Mouse (Mus musculus) hindbrain, embryonic 15.5 days (tissue): ENCODE measurements around the gene Dip2b. TPM values are rescaled to one million over a fixed set of nuclear protein-coding genes. Genes with fewer than 3 reads are reported as not detected.

Experiments used
- ATAC-seq: fragments of 200-750 bp; cut with Nextera tagmentation; 2 replicates; pipeline ENCODE4 v1.8.0; 2017; ENCODE audit warnings: low read depth, moderate number of reproducible peaks, moderate TSS enrichment; ENCODE audit not compliant: low FRiP score
- H3K27ac ChIP-seq: fragments of 300-500 bp; sonication (generic); replicated peaks from 2 replicates; pipeline ENCODE4 v1.5.1; 2015; ENCODE audit warnings: mild to moderate bottlenecking, inconsistent platforms
- H3K27me3 ChIP-seq: fragments of 300-500 bp; sonication (generic); 2 replicates; pipeline ENCODE4 v1.6.1; 2015; ENCODE audit warnings: control low read depth, inconsistent platforms
- H3K36me3 ChIP-seq: fragments of 300-500 bp; sonication (generic); 2 replicates; pipeline ENCODE4 v1.6.1; 2015; ENCODE audit warnings: control low read depth, inconsistent platforms
- H3K4me1 ChIP-seq: fragments of 300-500 bp; sonication (generic); replicated peaks from 2 replicates; pipeline ENCODE4 v1.6.1; 2015; ENCODE audit warnings: control low read depth, inconsistent platforms
- H3K4me2 ChIP-seq: fragments of 300-500 bp; sonication (generic); 2 replicates; pipeline ENCODE4 v1.6.1; 2015; ENCODE audit warnings: moderate library complexity, mild to moderate bottlenecking, inconsistent platforms
- H3K4me3 ChIP-seq: fragments of 300-500 bp; sonication (generic); 2 replicates; pipeline ENCODE4 v1.5.1; 2015; ENCODE audit warnings: mild to moderate bottlenecking, inconsistent platforms
- H3K9ac ChIP-seq: fragments of 300-500 bp; sonication (generic); 2 replicates; pipeline ENCODE4 v1.6.1; 2015; ENCODE audit warnings: inconsistent platforms
- H3K9me3 ChIP-seq: fragments of 300-500 bp; sonication (generic); 2 replicates; pipeline ENCODE4 v1.6.1; 2016; ENCODE audit warnings: control low read depth, inconsistent platforms
- WGBS: fragments of 180-500 bp; shearing (Covaris S2); methylation state at CpG from one replicate; pipeline ENCODE4 v1.1.7; 2015; 5-methylcytosine and 5-hydroxymethylcytosine counted together
- polyA plus RNA-seq: library from polyadenylated mRNA; unstranded; fragments of >200 nt; fragmentation: Nextera tagmentation; extraction: Ambion mirVana; gene quantifications from 2 replicates; pipeline ENCODE4 v1.2.1, GENCODE M21; 2015

Dip2b gene
- polyA plus RNA-seq, 1 experiment from 2014 or later = 17.5 TPM

DNA sequence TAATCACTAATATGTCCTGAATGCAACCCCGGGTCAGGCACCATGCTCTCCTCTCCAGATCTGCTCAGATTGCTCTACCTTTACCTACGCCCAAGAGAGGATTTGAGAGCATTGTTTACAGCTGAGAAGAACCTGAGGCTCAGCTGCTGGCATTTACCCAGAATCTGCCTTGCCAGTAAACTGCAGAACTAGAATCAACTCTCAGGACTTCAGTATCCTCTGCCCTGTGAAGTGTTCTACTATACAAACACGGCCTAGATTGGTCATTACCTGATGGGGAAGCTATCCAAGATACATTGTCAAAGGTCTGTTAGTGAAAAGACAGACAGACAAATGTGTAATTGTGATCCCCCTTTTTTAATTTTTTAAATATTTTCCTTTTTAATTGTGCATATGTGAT lies 138.7 kb downstream of the Dip2b start:
- 98% methylated on average over 3 of the region's 3 CpGs for WGBS
- H3K4me3 ChIP-seq = no peak overlapping the region
- no peak for ATAC-seq

DNA sequence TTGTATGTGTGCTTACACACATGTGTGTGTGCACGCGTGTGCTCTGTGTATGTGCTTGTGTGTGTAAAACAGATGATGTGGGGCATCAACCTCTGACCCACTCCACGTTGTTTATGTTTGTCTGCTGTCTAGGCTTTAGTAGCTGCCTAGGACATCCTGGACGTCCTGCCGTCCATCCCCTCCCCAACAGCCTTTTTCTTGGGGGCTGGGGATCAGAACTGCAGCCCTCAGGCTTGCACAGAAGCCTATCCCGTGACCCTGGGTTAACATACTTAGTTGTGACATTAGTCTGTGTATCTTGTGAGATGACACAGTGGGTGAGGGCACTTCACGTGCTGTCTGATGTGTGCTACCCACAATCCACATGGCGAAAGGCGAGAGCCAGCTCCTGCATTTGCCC lies 139.1 kb downstream of the Dip2b start:
- peaks cover 74% of the 10 kb centered on the region for H3K36me3 ChIP-seq
- H3K4me2 ChIP-seq = no peak overlapping the region
- WGBS = 89% methylated on average over 9 of the region's 9 CpGs
- H3K4me3 ChIP-seq = no peak overlapping the region
- H3K9me3 ChIP-seq = no peaks in the 10 kb centered on the region
- no peaks in the 10 kb centered on the region for H3K4me1 ChIP-seq
- no peak for ATAC-seq
- H3K9ac ChIP-seq = no peak overlapping the region
- H3K27me3 ChIP-seq = no peaks in the 10 kb centered on the region
- no peak overlapping the region for H3K27ac ChIP-seq

More for the DNA sequence above, 138.7 kb downstream of the Dip2b start:
- Histone ChIP-seq H3K36me3 (peaks cover 74% of the 10 kb centered on the region), H3K4me2 (no peak overlapping the region), H3K9ac (no peak overlapping the region), H3K9me3 (no peaks in the 10 kb centered on the region), H3K27me3 (no peaks in the 10 kb centered on the region), H3K4me1 (no peaks in the 10 kb centered on the region), H3K27ac (no peak overlapping the region)

DNA sequence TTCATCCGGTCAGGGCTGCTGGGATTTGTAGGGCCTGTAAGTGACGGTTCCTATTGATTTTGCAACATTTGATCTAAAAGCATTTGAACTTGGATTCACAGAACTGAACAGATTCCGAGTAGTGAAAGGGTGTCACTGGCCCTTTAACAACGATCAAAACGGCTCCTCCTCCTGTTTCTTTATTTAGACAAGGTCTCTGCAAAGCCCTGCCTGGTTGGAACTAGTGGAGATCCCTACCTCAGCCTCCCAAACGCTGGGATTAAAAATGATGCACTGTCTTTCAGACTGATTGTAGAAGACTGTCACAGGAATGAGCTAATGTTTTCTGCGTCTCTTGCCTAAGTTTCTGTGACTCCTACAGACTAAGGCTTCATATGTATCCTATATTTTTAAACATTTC lies 140.0 kb downstream of the Dip2b start:
- Histone ChIP-seq H3K9me3 (no peaks in the 10 kb centered on the region), H3K4me2 (no peak overlapping the region), H3K4me1 (no peaks in the 10 kb centered on the region), H3K9ac (no peak overlapping the region), H3K36me3 (peaks cover 76% of the 10 kb centered on the region), H3K27me3 (no peaks in the 10 kb centered on the region), H3K27ac (no peak overlapping the region), H3K4me3 (no peak overlapping the region)
- no peak for ATAC-seq
- 80% methylated on average over 7 of the region's 7 CpGs for WGBS

DNA sequence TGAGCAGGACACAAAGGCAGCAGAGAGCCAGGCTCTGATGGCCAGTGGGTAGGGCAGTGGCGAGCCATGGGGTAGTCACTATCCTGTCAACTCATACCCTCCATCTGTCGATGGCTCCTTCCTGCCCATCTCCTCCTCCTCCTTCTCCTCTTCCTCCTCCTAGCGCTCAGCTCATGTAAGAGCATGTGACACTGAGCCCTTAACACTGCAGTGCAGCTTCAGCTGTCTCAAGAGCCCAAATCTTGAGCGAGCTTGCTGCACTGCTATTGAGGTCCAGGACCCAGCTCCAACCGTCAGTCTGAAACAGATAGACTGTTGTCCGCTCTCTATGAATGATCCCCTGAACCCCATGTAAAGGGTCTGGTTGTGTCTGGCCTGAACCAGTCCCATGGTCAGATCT lies 141.2 kb downstream of the Dip2b start:
- Histone ChIP-seq H3K4me2 (no peak overlapping the region), H3K4me3 (no peak overlapping the region), H3K27me3 (no peaks in the 10 kb centered on the region), H3K27ac (no peak overlapping the region), H3K4me1 (no peaks in the 10 kb centered on the region), H3K36me3 (peaks cover 75% of the 10 kb centered on the region), H3K9me3 (no peaks in the 10 kb centered on the region), H3K9ac (no peak overlapping the region)
- no peak for ATAC-seq
- 92% methylated on average over 6 of the region's 6 CpGs for WGBS

DNA sequence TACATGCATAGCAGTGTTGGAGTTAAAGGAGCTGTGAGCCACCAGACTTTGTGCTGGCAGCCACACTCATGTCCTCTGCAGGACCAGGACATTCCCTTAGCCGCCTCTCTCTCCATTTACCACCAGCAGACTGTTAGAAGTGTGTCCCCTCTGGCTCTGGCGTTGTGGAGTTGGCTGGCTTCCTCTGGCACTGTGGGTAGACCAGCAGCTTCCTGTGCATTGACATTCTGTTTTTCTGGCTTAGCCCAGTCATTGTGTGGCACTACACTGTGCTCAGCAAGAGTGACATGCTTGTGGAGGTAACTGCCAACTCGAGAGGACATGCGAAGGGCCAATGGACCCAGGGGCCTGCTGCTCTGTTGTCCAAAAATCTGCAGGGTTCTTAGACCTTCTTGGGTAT lies 141.8 kb downstream of the Dip2b start:
- WGBS = 73% methylated on average over 4 of the region's 4 CpGs
- H3K36me3 ChIP-seq = peaks cover 72% of the 10 kb centered on the region
- no peaks in the 10 kb centered on the region for H3K4me1 ChIP-seq
- ATAC-seq = peak; percentile 82
- no peak overlapping the region for H3K9ac ChIP-seq
- no peak overlapping the region for H3K4me3 ChIP-seq
- H3K27me3 ChIP-seq = no peaks in the 10 kb centered on the region
- H3K9me3 ChIP-seq = no peaks in the 10 kb centered on the region
- no peak overlapping the region for H3K27ac ChIP-seq
- no peak overlapping the region for H3K4me2 ChIP-seq

DNA sequence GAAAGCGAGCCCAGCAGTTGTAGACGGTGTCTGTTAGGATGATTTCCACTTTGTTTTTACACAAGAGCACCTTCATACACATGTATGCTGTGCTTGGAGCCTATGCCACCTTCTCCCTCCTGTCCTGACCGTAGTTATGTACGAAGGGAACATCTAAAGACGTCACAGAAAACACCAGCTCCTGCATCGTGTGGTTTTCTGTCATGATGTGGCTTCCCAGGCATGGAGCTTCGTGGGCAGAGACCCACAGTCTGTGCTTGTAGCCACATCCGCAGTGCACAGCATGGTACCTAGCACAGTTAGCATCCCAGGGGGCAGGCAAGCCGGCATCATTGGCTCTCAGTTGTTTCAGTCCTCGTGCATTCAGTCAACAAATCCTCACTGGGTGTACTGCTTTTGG lies 143.4 kb downstream of the Dip2b start:
- Histone ChIP-seq H3K27ac (no peak overlapping the region), H3K4me1 (no peaks in the 10 kb centered on the region), H3K36me3 (peaks cover 76% of the 10 kb centered on the region), H3K4me3 (no peak overlapping the region), H3K9ac (no peak overlapping the region), H3K9me3 (no peaks in the 10 kb centered on the region), H3K4me2 (no peak overlapping the region), H3K27me3 (no peaks in the 10 kb centered on the region)
- no peak for ATAC-seq
- 83% methylated on average over 10 of the region's 10 CpGs for WGBS

DNA sequence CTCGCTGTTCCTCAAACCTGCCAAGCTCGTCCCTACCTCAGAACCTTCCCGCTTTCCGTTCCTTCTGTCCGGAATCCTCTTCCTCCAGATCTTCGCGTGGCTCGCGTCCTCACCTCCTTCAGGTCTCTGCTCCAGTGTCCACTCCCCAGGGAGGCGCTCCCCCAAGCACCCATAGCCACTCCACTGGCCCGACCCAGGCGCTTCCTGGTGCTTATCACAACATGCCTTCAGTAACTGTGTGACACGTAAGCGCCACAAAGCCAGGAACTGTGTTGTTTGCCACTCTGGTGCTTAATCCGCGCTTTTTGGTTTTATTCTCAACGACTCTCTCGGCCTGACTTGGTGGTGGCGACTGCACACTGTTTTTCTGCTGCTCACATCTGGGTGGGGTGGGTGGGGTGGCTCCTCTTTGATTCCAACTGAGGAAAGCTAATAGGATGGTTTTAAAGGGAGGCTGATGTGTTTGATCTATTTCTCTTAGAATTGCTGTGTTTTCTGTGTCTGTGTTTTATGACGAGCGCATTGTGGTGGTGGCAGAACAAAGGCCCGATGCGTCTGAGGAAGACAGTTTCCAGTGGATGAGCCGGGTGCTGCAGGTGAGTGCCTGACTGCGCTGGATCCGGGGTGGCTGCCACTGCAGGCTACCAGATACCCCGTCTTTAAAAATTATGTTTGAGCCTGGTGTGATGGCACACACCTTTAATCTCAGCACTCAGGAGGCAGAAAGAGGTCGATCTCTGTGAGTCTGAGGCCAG lies 144.2 kb downstream of the Dip2b start:
- Histone ChIP-seq H3K9ac (no peak overlapping the region), H3K4me3 (no peak overlapping the region), H3K4me1 (no peaks in the 10 kb centered on the region), H3K9me3 (no peaks in the 10 kb centered on the region), H3K27me3 (no peaks in the 10 kb centered on the region), H3K27ac (no peak overlapping the region), H3K36me3 (peaks cover 81% of the 10 kb centered on the region), H3K4me2 (no peak overlapping the region)
- WGBS = 91% methylated on average over 28 of the region's 28 CpGs
- ATAC-seq = no peak

DNA sequence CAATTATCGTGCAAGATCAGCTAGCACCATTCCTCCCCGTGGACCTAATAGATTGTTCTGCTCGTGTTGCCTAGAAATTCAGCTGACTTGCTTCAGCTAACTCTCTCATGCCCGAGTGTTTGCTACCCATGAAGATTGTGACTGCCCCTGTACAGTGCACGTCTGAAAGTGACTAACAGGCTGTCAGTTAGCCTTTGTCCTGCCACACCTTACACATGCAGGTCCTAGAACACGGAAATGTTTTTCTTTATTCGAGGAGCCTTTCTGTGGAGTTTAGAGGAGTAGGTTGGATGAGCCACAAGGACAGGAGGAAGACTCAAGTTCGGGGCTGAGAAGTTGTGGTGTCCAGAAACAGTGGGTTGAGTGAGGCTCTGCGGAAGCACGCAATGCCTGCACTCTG lies 145.0 kb downstream of the Dip2b start:
- H3K9me3 ChIP-seq = no peaks in the 10 kb centered on the region
- no peak overlapping the region for H3K27ac ChIP-seq
- peaks cover 80% of the 10 kb centered on the region for H3K36me3 ChIP-seq
- H3K4me1 ChIP-seq = no peaks in the 10 kb centered on the region
- no peaks in the 10 kb centered on the region for H3K27me3 ChIP-seq
- no peak overlapping the region for H3K9ac ChIP-seq
- 86% methylated on average over 10 of the region's 10 CpGs for WGBS
- no peak overlapping the region for H3K4me3 ChIP-seq
- no peak for ATAC-seq
- H3K4me2 ChIP-seq = no peak overlapping the region

DNA sequence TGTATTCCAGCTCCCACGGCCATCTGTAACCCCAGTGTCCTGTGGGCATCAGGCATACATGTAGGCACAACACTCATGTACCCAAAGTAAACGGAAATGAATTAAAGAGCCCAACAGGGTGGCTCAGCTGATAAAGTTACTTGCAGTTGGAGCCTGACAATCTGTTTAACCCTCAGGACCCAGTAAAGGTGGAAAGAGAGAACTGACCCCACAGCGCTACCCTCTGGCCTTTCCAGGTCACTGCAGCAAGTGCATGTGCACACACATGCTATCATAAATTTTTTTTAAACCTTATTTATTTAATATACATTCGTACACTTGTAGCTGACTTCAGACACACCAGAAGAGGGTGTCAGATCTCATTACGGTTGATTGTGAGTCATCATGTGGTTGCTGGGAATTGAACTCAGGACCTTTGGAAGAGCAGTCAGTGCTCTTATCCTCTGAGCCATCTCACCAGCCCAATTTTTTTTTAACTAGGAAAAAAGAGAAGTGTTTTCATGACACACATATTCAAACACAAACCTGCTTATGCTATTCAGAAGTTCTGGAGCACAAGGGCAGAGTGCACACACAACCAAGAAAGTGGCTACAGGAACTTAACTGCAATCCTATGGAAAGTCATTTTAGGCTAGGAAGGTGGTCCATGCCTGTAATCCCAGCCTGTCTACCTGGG lies 146.5 kb downstream of the Dip2b start:
- Histone ChIP-seq H3K36me3 (peaks cover 79% of the 10 kb centered on the region), H3K27me3 (no peaks in the 10 kb centered on the region), H3K4me3 (no peak overlapping the region), H3K27ac (no peak overlapping the region), H3K9me3 (no peaks in the 10 kb centered on the region), H3K4me2 (no peak overlapping the region), H3K4me1 (no peaks in the 10 kb centered on the region), H3K9ac (no peak overlapping the region)
- ATAC-seq = no peak
- 90% methylated on average over 5 of the region's 5 CpGs for WGBS

DNA sequence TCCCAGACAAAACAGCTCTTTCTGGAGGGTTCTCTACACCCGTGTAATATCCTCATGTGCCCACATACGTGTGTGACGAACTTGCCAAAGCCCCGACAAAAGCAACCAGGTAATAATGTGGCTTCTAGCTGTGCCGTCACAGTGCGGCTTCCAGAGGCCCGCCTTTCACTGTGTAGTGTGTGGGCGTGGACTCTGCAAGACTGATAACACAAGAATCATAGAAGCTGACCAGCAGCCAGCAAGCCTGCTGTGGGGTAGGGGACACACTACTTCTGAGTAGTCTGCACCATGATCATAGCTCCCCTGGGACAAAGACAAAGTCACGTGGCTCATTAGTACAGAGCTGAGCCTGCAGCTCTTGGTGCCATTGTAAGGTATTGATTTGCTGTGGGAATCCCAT lies 147.8 kb downstream of the Dip2b start:
- H3K4me1 ChIP-seq = no peaks in the 10 kb centered on the region
- H3K4me2 ChIP-seq = no peak overlapping the region
- H3K9ac ChIP-seq = no peak overlapping the region
- H3K36me3 ChIP-seq = peaks cover 80% of the 10 kb centered on the region
- no peaks in the 10 kb centered on the region for H3K27me3 ChIP-seq
- no peaks in the 10 kb centered on the region for H3K9me3 ChIP-seq
- H3K4me3 ChIP-seq = no peak overlapping the region
- no peak overlapping the region for H3K27ac ChIP-seq
- no peak for ATAC-seq
- 89% methylated on average over 9 of the region's 9 CpGs for WGBS

DNA sequence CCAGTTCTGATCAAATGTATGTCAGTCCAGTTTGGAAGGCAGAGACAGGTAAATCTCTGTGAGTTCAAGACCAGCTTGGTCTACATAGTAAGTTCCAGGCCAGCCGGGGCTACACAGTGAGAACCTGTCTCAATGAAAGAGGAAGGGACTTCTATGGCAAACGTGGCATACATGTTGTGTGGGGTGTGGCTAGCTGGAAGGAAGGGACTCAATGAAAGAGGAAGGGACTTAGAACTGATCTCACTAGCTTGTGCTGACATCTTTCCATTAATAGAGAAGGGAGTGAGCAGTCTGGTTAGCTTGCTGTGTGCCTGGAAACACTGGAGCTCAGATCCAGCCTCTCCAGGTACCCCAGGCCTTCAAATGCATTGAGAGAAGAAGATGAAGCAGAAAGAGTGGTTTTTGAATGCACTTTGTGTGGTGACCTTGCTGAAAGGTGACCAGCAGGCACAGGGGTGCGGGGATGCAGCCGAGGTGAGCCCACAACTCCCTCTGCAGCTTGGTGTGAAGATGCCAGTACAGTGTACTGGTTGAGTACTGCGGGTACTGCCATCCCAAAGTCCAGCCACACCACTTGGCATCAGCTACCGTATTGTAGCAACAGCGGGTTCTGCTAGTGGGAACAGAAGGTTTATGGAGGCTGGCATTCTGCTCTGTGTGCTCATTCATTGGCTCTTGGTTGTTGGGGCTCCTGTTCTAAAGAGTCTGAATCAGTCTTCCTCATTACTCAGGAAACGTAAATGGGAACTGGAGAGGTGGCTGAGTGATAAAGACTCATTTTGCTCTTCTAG lies 148.6 kb downstream of the Dip2b start:
- Histone ChIP-seq H3K27ac (no peak overlapping the region), H3K27me3 (no peaks in the 10 kb centered on the region), H3K36me3 (peaks cover 80% of the 10 kb centered on the region), H3K4me1 (no peaks in the 10 kb centered on the region), H3K4me3 (no peak overlapping the region), H3K4me2 (no peak overlapping the region), H3K9me3 (no peaks in the 10 kb centered on the region), H3K9ac (no peak overlapping the region)
- ATAC-seq = no peak
- 96% methylated on average over 8 of the region's 8 CpGs for WGBS

DNA sequence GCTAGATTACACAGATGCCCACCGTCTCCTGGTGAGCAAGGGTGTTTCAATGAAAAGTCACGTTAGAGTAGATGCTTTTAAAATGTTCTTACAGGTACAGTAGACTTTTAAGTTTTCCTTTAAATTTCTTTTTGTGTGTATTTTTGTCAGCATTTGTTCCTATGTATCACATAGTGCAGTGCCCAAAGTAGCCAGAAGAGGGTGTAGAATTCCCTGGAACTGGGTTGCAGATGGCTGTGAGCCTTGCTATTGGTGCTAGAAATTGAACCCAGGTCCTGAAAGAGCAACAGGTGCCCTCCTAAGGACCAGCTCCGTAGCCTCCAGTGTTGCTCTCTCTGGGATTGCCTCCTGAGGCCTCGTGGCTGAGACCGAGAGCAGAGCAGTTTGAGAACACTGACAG lies 150.1 kb downstream of the Dip2b start:
- no peak overlapping the region for H3K4me2 ChIP-seq
- no peak overlapping the region for H3K9ac ChIP-seq
- no peak for ATAC-seq
- H3K27me3 ChIP-seq = no peaks in the 10 kb centered on the region
- no peaks in the 10 kb centered on the region for H3K9me3 ChIP-seq
- H3K4me1 ChIP-seq = no peaks in the 10 kb centered on the region
- no peak overlapping the region for H3K27ac ChIP-seq
- H3K4me3 ChIP-seq = no peak overlapping the region
- 88% methylated on average over 5 of the region's 5 CpGs for WGBS
- H3K36me3 ChIP-seq = peaks cover 77% of the 10 kb centered on the region
